Mouse (Mus musculus) telencephalon, adult 2 months (tissue): ENCODE measurements around the gene Tiam2.

Source experiments
- DNase-seq: peaks from one replicate; pipeline ENCODE4 v3.0.0-alpha.2; 2011; ENCODE audit warnings: low read depth, low spot score

The Tiam2 gene

DNA sequence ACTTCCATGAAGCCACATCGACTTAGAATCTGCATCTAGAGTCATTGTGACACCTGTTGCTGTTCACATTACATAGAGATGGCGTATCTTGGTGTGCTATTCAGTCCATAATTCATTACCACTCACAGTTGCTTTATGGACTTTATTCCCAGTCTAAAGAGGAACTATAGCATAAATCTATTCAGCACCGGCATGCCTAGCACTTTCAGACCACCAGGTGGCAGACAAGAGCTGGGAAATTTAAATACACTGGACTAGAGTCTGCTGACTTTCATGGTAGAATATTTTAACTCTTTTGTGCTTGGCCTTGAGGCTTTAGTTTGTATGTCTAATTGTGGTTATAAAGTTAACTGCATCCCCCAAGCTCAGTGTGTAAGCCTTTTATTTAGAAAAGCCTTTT, 122.4 kb downstream of the Tiam2 start:
- DNase-seq = no peak

GRCm38 (mm10) chr17:3451077-3451476, 124.7 kb downstream of the Tiam2 start:
- DNase-seq = no peak

DNA sequence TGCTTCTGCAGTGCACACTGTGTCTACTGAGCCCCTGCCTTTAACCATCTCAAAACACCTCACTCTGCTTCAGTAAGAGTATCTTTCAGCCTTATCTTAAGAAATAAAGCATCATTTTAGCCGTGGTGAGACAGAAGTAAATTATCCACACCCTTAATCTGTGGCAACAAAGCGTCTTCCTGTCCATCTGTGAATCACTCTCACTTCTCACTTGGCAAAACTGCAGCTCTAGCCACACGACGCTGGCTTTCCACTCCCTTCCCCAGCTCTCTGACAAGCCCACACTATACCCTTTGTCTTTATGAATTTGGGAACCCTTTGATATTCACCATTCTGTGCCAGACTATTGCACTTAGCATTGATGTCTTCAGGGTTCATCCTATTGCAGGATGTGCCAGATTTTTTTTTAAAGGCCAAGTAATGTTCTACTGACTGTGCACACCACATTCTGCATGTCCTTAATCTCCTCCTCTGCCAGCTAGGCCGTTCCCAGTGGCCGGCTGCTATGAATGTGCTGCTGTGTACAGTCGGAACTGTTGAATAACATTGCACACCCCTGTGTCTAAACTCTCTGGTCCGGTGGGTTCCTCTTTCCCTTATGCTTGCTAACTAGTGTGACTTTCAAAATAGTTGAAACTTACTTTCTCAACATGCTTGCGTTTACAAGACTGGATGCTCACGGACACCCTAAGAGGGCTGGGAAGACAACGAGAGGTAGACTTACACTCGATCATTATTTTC, 126.4 kb downstream of the Tiam2 start:
- no peak for DNase-seq

DNA sequence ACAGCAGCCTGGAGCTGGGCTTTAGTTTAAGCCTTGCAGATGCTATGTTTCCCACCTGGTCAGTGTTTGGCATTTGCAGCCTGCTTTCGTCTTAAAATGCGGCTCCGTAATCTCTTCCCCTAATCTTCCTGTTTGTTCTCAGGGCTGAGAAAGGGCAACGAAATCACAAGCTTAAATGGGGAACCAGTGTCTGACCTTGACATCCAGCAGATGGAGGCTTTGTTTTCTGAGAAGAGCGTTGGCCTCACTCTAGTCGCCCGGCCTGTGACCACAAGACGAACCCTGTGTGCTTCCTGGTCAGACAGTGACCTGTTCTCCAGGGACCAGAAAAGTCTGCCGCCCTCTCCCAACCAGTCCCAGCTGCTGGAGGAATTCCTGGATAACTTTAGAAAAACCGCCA, 127.6 kb downstream of the Tiam2 start:
- no peak for DNase-seq

GRCm38 (mm10) chr17:3454850-3455249, 128.5 kb downstream of the Tiam2 start:
- no peak for DNase-seq

- no peak for DNase-seq
These were observed 131.7 kb downstream of the Tiam2 start for GRCm38 (mm10) chr17:3457914-3458681.

- no peak for DNase-seq
These were observed 139.5 kb downstream of the Tiam2 start for GRCm38 (mm10) chr17:3465861-3466260.

GRCm38 (mm10) chr17:3466681-3467080, 140.3 kb downstream of the Tiam2 start:
- DNase-seq = no peak

GRCm38 (mm10) chr17:3467636-3468324, 141.4 kb downstream of the Tiam2 start:
- no peak for DNase-seq

DNA sequence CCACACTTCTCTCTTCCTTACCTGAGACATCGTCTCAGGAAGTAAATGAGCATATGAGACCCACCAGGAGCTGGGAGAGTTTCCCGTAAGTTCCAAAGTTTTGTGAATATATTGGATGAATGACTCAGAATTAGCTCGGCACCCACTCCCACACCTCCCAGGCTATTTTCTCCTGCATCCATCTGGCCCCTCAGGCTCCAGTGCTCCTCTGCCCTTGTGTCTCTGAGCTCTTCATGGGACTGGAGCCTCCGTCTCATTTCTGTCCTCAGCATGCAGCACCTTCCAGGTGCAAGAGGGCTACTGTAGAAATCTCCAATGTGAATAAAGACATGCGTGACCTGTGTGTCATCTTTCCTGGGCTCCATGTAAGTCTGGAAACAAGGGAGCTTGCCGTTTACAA, 145.6 kb downstream of the Tiam2 start:
- DNase-seq = no peak

DNA sequence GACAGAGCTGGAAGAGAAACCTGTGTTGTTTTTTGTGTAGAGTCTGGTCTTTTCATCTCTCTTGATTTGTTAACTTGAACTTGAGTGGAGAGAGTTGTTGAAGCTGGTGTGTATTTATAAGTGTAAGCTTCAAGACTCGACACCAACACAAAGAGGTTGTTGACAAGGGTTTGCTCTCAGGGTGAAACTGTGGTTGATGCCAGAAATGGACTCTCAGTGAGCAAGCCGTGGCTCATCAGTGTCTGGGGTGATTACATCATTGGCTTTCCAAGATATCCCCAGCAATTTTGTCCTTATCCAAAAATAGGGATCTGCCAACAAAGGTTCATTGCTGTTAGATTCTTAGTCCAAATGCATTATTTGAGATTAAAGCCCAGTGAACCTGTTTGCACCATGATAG, 150.2 kb downstream of the Tiam2 start:
- no peak for DNase-seq

GRCm38 (mm10) chr17:3481576-3482575, 155.5 kb downstream of the Tiam2 start:
- DNase-seq = no peak

GRCm38 (mm10) chr17:3483091-3483490, 156.7 kb downstream of the Tiam2 start:
- no peak for DNase-seq

- DNase-seq = no peak
These were observed 159.5 kb downstream of the Tiam2 start for GRCm38 (mm10) chr17:3485851-3486250.

DNA sequence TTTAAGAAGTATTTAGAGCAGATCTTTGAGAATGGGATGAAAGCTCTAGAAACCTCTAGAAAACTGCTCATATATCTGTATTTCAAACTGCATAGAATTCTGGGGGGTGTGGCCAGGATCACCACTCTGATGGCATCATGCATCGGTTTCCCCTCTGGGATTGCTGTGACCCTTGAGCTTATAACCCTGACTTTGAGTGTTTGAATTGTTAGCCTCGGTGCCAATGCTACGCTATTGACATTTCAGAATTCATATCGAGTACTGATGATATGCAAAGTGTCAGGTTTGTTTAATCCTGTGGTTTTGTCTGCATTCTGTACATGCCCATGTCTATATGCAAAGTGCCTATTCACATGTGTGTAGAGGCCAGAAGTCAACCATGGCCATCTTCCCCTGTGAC, 160.8 kb downstream of the Tiam2 start:
- DNase-seq = no peak

GRCm38 (mm10) chr17:3487721-3488601, 161.6 kb downstream of the Tiam2 start:
- no peak for DNase-seq

GRCm38 (mm10) chr17:3490216-3490895, 164.0 kb downstream of the Tiam2 start:
- no peak for DNase-seq

DNA sequence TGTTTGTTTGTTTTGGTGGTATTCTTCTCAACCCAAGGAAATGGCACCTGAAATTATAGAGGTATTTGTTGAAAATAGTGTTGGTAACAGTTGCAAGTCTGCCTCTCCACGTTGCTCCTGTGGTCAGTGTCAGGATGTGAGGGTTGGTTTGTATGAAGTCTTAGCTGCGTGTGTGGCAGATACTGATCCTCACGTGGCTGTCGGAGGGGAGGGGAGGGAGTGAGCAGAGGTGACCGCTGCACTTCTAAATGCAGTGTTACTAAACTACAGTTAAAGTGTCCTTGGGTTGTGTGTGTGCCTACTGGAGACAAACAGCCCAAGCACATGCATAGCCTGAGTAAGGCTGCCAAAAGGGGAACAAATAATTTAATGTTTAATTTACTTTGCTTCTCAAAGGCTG, 164.7 kb downstream of the Tiam2 start:
- no peak for DNase-seq

GRCm38 (mm10) chr17:3491667-3492066, 165.3 kb downstream of the Tiam2 start:
- no peak for DNase-seq

GRCm38 (mm10) chr17:3495576-3495975, 169.2 kb downstream of the Tiam2 start:
- DNase-seq = peak; percentile 83
